In the genomic region with DNA sequence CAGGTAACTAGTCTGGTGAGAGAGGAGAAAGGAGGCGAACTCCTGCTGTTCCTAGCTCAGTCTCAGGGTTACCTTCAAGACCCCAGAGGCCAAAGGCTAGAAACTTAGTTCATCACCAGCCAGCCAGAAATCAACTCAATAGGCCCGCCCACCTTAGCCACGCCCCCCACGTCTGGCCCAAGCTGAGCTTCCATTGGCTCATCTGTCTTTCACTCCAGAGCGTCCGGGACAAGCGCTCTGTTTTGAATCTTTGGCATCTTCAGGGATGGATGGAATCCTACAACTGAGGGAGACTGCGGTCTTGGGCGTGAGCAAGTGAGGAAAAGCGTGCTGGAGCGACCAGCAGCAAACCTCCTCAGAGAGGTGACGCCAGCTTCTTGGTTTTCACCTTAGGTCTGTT, we compare ENCODE assay signal across 7 mouse cellular contexts.
DNase-seq lines count a peak whose midpoint lies in the region; ATAC-seq and TF ChIP-seq lines count a peak whose summit lies in the region.

No protein-coding gene starts in this region.

- 22% methylated on average over 12 of the region's 12 CpGs for WGBS in hindbrain, postnatal 0 days
- 14% methylated on average over 12 of the region's 12 CpGs for WGBS in midbrain, embryonic 13.5 days

- H3K9ac ChIP-seq in hindbrain, postnatal 0 days (replicated peaks; ENCODE audit: low read length): no peak overlapping the region
- H3K9ac ChIP-seq in midbrain, embryonic 13.5 days (replicated peaks): no peak overlapping the region

- H3K27ac ChIP-seq in hindbrain, postnatal 0 days: no peak overlapping the region
- H3K27ac ChIP-seq in midbrain, embryonic 13.5 days: no peak overlapping the region

- H3K4me2 ChIP-seq in hindbrain, postnatal 0 days (ENCODE audit: low read depth, low read length): peak overlapping the region; percentile 42
- H3K4me2 ChIP-seq in midbrain, embryonic 13.5 days (replicated peaks): peak overlapping the region; percentile 46

- H3K4me1 ChIP-seq in hindbrain, postnatal 0 days (ENCODE audit: insufficient read depth, low read length): no peaks in the 10 kb centered on the region
- no peaks in the 10 kb centered on the region for H3K4me1 ChIP-seq in midbrain, embryonic 13.5 days (replicated peaks)

- H3K9me3 ChIP-seq in hindbrain, postnatal 0 days (ENCODE audit: low read length): 0 out of 2 replicates have a peak, but pooled peaks cover 3% of the 10 kb centered on the region
- no peaks in the 10 kb centered on the region for H3K9me3 ChIP-seq in midbrain, embryonic 13.5 days

- no peaks in the 10 kb centered on the region for H3K27me3 ChIP-seq in hindbrain, postnatal 0 days (ENCODE audit: insufficient read depth, low read length)
- no peaks in the 10 kb centered on the region for H3K27me3 ChIP-seq in midbrain, embryonic 13.5 days

- no peaks in the 10 kb centered on the region for H3K36me3 ChIP-seq in hindbrain, postnatal 0 days (ENCODE audit: insufficient read depth, low read length)
- no peaks in the 10 kb centered on the region for H3K36me3 ChIP-seq in midbrain, embryonic 13.5 days

- intact Hi-C loops in left cerebral cortex, postnatal 36 days (cut with DNase I): no loop called here

- no peak for TF ChIP-seq CTCF in hindbrain, postnatal 0 days (IDR thresholded peaks at IDR 0.05; ENCODE audit: low read depth)

- no peak for ATAC-seq in hindbrain, postnatal 0 days
- ATAC-seq in midbrain, embryonic 13.5 days: no peak

- peak; percentile 94 for DNase-seq in R1 (ENCODE audit: low read depth, low spot score)
- DNase-seq in embryo, embryonic 11 days: peak; percentile 78
- DNase-seq in hindbrain, postnatal 0 days (ENCODE audit: low spot score): no peak
- no peak for DNase-seq in right cerebral cortex, postnatal 10 days (ENCODE audit: low spot score in 2 of 2)
- DNase-seq in left cerebral cortex, postnatal 36 days (ENCODE audit: low spot score in 2 of 2): no peak
- no peak for DNase-seq in thymus, adult 18-20 months

- H3K4me3 ChIP-seq in hindbrain, postnatal 0 days (ENCODE audit: low read length): peak overlapping the region; percentile 12; the same call in 1 of the 2 replicates
- peak overlapping the region; percentile 27 for H3K4me3 ChIP-seq in midbrain, embryonic 13.5 days (replicated peaks)

Comparison
In these comparisons a context has a peak if more than half of its experiments do, and no peak if none do; other contexts are left out.
1. DNase-seq: peak in R1 (single experiment) and embryo, embryonic 11 days (single experiment); none in hindbrain, postnatal 0 days (single experiment), right cerebral cortex, postnatal 10 days (0 of 2), left cerebral cortex, postnatal 36 days (0 of 2) and thymus, adult 18-20 months (0 of 2).